In the genomic region with DNA sequence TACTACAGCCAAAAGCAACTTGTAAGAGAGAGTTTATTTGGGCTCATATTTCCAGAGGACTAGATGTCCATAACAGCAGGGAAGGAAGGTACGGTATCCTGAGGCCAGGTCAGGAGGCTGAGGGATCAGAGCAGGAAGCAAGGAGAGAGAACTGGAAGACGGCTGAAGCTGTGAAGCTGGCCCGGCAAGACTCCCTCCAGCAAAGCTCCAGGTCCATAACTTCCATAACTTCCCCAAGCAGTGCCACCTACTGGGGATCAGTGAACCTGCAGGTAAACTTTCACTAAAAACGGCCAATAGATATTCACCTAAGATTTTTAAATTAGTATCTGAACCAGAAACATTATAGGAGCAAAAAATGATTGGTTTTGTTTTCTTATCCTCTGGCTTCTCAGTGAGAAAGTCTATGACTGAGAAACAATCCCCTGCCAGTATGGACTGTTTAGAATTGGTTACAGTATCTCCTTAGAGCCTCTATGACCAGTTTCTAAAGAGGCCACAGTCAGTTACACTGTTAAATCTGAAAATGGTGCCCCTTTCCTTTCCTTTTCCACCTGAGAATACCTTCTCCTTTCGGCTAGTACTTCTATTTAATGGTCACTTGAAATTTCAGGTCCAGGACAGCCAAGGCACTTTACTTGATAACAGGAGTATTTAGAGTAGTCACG, we compare ENCODE assay signal across 8 mouse cellular contexts. TPM values are rescaled to one million over a fixed set of nuclear protein-coding genes. Genes with fewer than 3 reads are reported as not detected.
DNase-seq lines count a peak whose midpoint lies in the region; ATAC-seq and TF ChIP-seq lines count a peak whose summit lies in the region.

No protein-coding gene starts in this region.

- peaks cover 7% of the 10 kb centered on the region; the same call in 1 of the 2 replicates for H3K36me3 ChIP-seq in lung, embryonic 14.5 days (ENCODE audit: insufficient read depth)

- no peaks in the 10 kb centered on the region for H3K27me3 ChIP-seq in lung, embryonic 14.5 days (ENCODE audit: insufficient read depth, low read length)

- ATAC-seq in erythroid progenitor cell, adult 5-6 weeks (replicated peaks; ENCODE audit: low FRiP score, poor library complexity, severe bottlenecking) = peak; percentile 91
- ATAC-seq in lung, embryonic 14.5 days (ENCODE audit: insufficient read depth) = no peak
- peak; percentile 75 for ATAC-seq in neutrophil, adult 5-6 weeks (ENCODE audit: extremely low read depth, insufficient number of reproducible peaks, low FRiP score, poor library complexity, severe bottlenecking)

- TF ChIP-seq CTCF in lung, embryonic 14.5 days (IDR thresholded peaks at IDR 0.05; ENCODE audit: low read depth) = peak; percentile 69

- no peak overlapping the region for H3K4me3 ChIP-seq in lung, embryonic 14.5 days (ENCODE audit: low read depth, low read length)

- H3K27ac ChIP-seq in lung, embryonic 14.5 days (ENCODE audit: low read depth) = no peak overlapping the region

- 30% methylated on average over 6 of the region's 6 CpGs for WGBS in lung, embryonic 14.5 days

- no peak overlapping the region for H3K4me2 ChIP-seq in lung, embryonic 14.5 days

- no peaks in the 10 kb centered on the region for H3K9me3 ChIP-seq in lung, embryonic 14.5 days (ENCODE audit: low read depth, low read length)

- H3K9ac ChIP-seq in lung, embryonic 14.5 days = no peak overlapping the region

- H3K4me1 ChIP-seq in lung, embryonic 14.5 days (ENCODE audit: insufficient read depth) = no peaks in the 10 kb centered on the region

- peak; percentile 10 for DNase-seq in 3134 (ENCODE audit: extremely low read depth, insufficient read length, low spot score)
- DNase-seq in CD4-positive helper T cell, adult 2 months (ENCODE audit: low read depth, low spot score) = peak; percentile 58
- DNase-seq in brain, adult 2 months (ENCODE audit: low read depth, low spot score) = peak; percentile 65
- peak; percentile 52 for DNase-seq in kidney, adult 18-20 months
- DNase-seq in lung, embryonic 14.5 days = peak; percentile 79
- DNase-seq in right cerebral cortex, postnatal 36 days (ENCODE audit: low spot score in 2 of 2) = no peak

RNA-seq across cellular contexts. Expression of a gene that starts 15.3 kb away (rescaled TPM):
- 2.9 and 21.0 TPM in 2 replicates for total RNA-seq in erythroid progenitor cell, adult 5-6 weeks (2015; ENCODE audit: low replicate concordance)
- total RNA-seq in erythroid progenitor cell, adult 5-6 weeks (2017; ENCODE audit: low replicate concordance) = 6.2 and 6.4 TPM in 2 replicates
- 6.7 and 9.8 TPM in 2 replicates for polyA plus RNA-seq in lung, embryonic 14.5 days (2014; fragmentation: Nextera tagmentation; extraction: Ambion mirVana)
- 40.6 and 42.8 TPM in 2 replicates for total RNA-seq in neutrophil, adult 5-6 weeks (2017)

RNA-seq across cellular contexts. Expression of a gene that starts 15.4 kb away (rescaled TPM):
- 7.9 and 31.9 TPM in 2 replicates for total RNA-seq in erythroid progenitor cell, adult 5-6 weeks (2015; ENCODE audit: low replicate concordance)
- total RNA-seq in erythroid progenitor cell, adult 5-6 weeks (2017; ENCODE audit: low replicate concordance) = 14.0 and 27.2 TPM in 2 replicates
- polyA plus RNA-seq in lung, embryonic 14.5 days (2014; fragmentation: Nextera tagmentation; extraction: Ambion mirVana) = 21.1 and 21.7 TPM in 2 replicates
- total RNA-seq in neutrophil, adult 5-6 weeks (2017) = 11.1 and 12.6 TPM in 2 replicates

RNA-seq across cellular contexts. Expression of a gene that starts 15.5 kb away (rescaled TPM):
- 82.2 and 119 TPM in 2 replicates for total RNA-seq in erythroid progenitor cell, adult 5-6 weeks (2015; ENCODE audit: low replicate concordance)
- 38.7 and 84.1 TPM in 2 replicates for total RNA-seq in erythroid progenitor cell, adult 5-6 weeks (2017; ENCODE audit: low replicate concordance)
- polyA plus RNA-seq in lung, embryonic 14.5 days (2014; fragmentation: Nextera tagmentation; extraction: Ambion mirVana) = 177 and 191 TPM in 2 replicates
- total RNA-seq in neutrophil, adult 5-6 weeks (2017) = 20.0 and 20.4 TPM in 2 replicates

Comparison
In these comparisons a context has a peak if more than half of its experiments do, and no peak if none do; other contexts are left out.
1. DNase-seq: peak in 3134 (single experiment), CD4-positive helper T cell, adult 2 months (single experiment), brain, adult 2 months (single experiment), kidney, adult 18-20 months (single experiment) and lung, embryonic 14.5 days (single experiment); none in right cerebral cortex, postnatal 36 days (0 of 2).